Mouse (Mus musculus) forebrain, embryonic 12.5 days (tissue): ENCODE data around the gene Trem1. TPM values are rescaled to one million over a fixed set of nuclear protein-coding genes. Genes with fewer than 3 reads are reported as not detected.

Source experiments
- polyA plus RNA-seq: library from polyadenylated mRNA; unstranded; fragments of >200 nt; fragmentation: Nextera tagmentation; extraction: Ambion mirVana; gene quantifications from 2 replicates; pipeline ENCODE4 v1.2.1, GENCODE M21; 2016

Trem1 gene
- polyA plus RNA-seq, 1 experiment from 2014 or later = not detected

Other genes with a start within 250 kb of the Trem1 start
- gene 1700122O11Rik, start 194.5 kb upstream of the Trem1 start, polyA plus RNA-seq = not detected in 2 replicates
- not detected in 2 replicates for gene 1700067P10Rik, start 143.4 kb upstream of the Trem1 start, polyA plus RNA-seq
- not detected in 2 replicates for gene 9830107B12Rik, start 86.5 kb upstream of the Trem1 start, polyA plus RNA-seq
- not detected in 2 replicates for gene A530064D06Rik, start 65.5 kb upstream of the Trem1 start, polyA plus RNA-seq
- not detected in 2 replicates for gene Trem3, start 15.0 kb downstream of the Trem1 start, polyA plus RNA-seq
- 0.26 and 0.41 TPM in 2 replicates for gene Treml4, start 31.5 kb downstream of the Trem1 start, polyA plus RNA-seq
- gene Treml2, start 66.7 kb downstream of the Trem1 start, polyA plus RNA-seq = 0.11 and 0.23 TPM in 2 replicates
- gene B430306N03Rik, start 83.4 kb downstream of the Trem1 start, polyA plus RNA-seq = 0.13 TPM in 1 of 2 replicates, not detected in the other
- 2.4 TPM in 2 replicates for gene Trem2, start 113.6 kb downstream of the Trem1 start, polyA plus RNA-seq
- gene Treml1, start 127.1 kb downstream of the Trem1 start, polyA plus RNA-seq = 0.97 and 1.2 TPM in 2 replicates
- gene Nfya, start 177.1 kb downstream of the Trem1 start, polyA plus RNA-seq = 20.7 and 23.4 TPM in 2 replicates
- 82.8 and 87.4 TPM in 2 replicates for gene Oard1, start 177.2 kb downstream of the Trem1 start, polyA plus RNA-seq
- gene Apobec2, start 200.2 kb downstream of the Trem1 start, polyA plus RNA-seq = 0.65 and 0.82 TPM in 2 replicates
- gene Tspo2, start 218.8 kb downstream of the Trem1 start, polyA plus RNA-seq = 1.2 and 1.5 TPM in 2 replicates
- gene Unc5cl, start 222.1 kb downstream of the Trem1 start, polyA plus RNA-seq = 0.10 and 0.18 TPM in 2 replicates